Mouse (Mus musculus) lung, embryonic 15.5 days (tissue): ENCODE measurements around the gene Nthl1. TPM values are rescaled to one million over a fixed set of nuclear protein-coding genes. Genes with fewer than 3 reads are reported as not detected.
A peak's percentile ranks its signal among the peaks of the same experiment; 100 is the strongest.

ENCODE experiments used
- ATAC-seq: fragments of 200-750 bp; cut with Nextera tagmentation; 2 replicates; pipeline ENCODE4 v1.8.0; 2017; ENCODE audit warnings: moderate number of reproducible peaks, borderline replicate concordance; ENCODE audit not compliant: low FRiP score, low TSS enrichment; ENCODE audit errors: extremely low read depth
- H3K27ac ChIP-seq: fragments of 300-500 bp; sonication (generic); 2 replicates; pipeline ENCODE4 v1.5.1; 2015; ENCODE audit warnings: moderate library complexity, mild to moderate bottlenecking, inconsistent platforms
- H3K27me3 ChIP-seq: fragments of 300-500 bp; sonication (generic); 2 replicates; pipeline ENCODE4 v1.6.1; 2015; ENCODE audit warnings: inconsistent platforms
- H3K36me3 ChIP-seq: fragments of 300-500 bp; sonication (generic); 2 replicates; pipeline ENCODE4 v1.6.1; 2015; ENCODE audit warnings: inconsistent platforms
- H3K4me1 ChIP-seq: fragments of 300-500 bp; sonication (generic); 2 replicates; pipeline ENCODE4 v1.6.1; 2015; ENCODE audit warnings: inconsistent platforms
- H3K4me2 ChIP-seq: fragments of 300-500 bp; sonication (generic); 2 replicates; pipeline ENCODE4 v1.6.1; 2015; ENCODE audit warnings: inconsistent platforms, mild to moderate bottlenecking, moderate library complexity
- H3K4me3 ChIP-seq: fragments of 300-500 bp; sonication (generic); 2 replicates; pipeline ENCODE4 v1.5.1; 2015; ENCODE audit warnings: mild to moderate bottlenecking, inconsistent platforms
- H3K9ac ChIP-seq: fragments of 300-500 bp; sonication (generic); 2 replicates; pipeline ENCODE4 v1.6.1; 2015; ENCODE audit warnings: inconsistent platforms
- H3K9me3 ChIP-seq: fragments of 300-500 bp; sonication (generic); 2 replicates; pipeline ENCODE4 v1.6.1; 2016; ENCODE audit warnings: inconsistent platforms
- WGBS: fragments of 180-500 bp; shearing (Covaris S2); methylation state at CpG from one replicate; pipeline ENCODE4 v1.1.7; 2015; 5-methylcytosine and 5-hydroxymethylcytosine counted together
- polyA plus RNA-seq: library from polyadenylated mRNA; unstranded; fragments of >200 nt; fragmentation: Nextera tagmentation; extraction: Ambion mirVana; gene quantifications from 2 replicates; pipeline ENCODE4 v1.2.1, GENCODE M21; 2015

Gene Nthl1
- 17.2 and 19.6 TPM in 2 replicates for polyA plus RNA-seq

GRCm38 (mm10) chr17:24632167-24632812 is at the start of gene Nthl1, which contains the start of gene Tsc2:
Gene Nthl1 (plus strand): TSS chr17:24632680.
Gene Tsc2 (minus strand): TSS chr17:24632630.
- peak; percentile 86 for ATAC-seq
- Histone ChIP-seq H3K9me3 (no peaks in the 10 kb centered on the region), H3K9ac (peak within 1 kb of the TSS; percentile 59), H3K27ac (peak within 1 kb of the TSS; percentile 96), H3K27me3 (no peaks in the 10 kb centered on the region), H3K4me1 (peaks cover 28% of the 10 kb centered on the region), H3K36me3 (peaks cover 21% of the 10 kb centered on the region), H3K4me3 (peak within 1 kb of the TSS; percentile 64), H3K4me2 (peak within 1 kb of the TSS; percentile 84)
- under 1% methylated on average over 51 of the region's 51 CpGs for WGBS

DNA sequence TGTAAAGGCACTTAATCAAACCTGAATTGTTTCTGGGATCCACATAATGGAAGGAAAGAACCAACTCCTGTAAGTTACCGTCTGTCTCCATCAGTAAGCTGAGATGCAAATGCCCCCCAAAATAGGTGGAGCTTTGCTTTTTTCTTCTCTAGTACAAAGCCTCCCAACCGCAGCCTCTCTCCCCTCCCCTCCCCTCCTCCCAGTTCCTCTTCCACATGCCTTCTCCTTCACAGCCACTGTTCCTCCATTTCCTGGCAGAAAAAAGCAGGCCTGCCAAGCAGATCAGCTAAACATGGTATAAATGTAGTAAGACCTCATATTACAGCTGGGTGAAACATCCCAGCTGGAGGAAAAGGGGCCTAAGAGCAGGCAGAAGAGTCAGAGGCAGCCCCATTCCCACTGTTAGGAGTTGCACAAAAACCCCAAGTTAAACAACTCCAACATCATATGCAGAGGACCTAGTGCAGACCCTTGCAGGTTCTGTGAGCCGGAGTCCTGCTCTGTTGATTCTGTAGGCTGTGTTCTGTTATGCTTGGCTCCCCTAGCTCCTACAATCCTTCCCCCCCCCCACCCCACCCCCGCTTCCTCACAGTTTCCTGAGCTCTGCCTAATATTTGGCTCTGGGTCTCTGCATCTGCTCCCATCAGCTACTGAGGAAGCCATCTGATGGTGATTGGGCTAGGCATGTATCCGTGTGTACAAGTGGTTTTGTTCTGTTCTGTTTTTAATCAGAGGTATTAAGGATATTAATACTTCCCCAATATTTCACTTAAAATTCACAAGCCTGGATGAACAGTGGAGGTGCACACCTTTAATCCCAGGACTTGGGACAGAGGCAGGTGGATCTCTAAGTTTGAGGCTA is 48.6 kb upstream of the Nthl1 start:
- Histone ChIP-seq H3K27me3 (no peaks in the 10 kb centered on the region), H3K4me2 (no peak overlapping the region), H3K36me3 (peaks cover 62% of the 10 kb centered on the region), H3K9me3 (no peaks in the 10 kb centered on the region), H3K4me3 (no peak overlapping the region), H3K9ac (no peak overlapping the region), H3K27ac (peak overlapping the region; percentile 44), H3K4me1 (no peaks in the 10 kb centered on the region)
- WGBS, result 54% methylated on average over 5 of the region's 5 CpGs
- peak; percentile 24; the same call in 1 of the 2 replicates for ATAC-seq

DNA sequence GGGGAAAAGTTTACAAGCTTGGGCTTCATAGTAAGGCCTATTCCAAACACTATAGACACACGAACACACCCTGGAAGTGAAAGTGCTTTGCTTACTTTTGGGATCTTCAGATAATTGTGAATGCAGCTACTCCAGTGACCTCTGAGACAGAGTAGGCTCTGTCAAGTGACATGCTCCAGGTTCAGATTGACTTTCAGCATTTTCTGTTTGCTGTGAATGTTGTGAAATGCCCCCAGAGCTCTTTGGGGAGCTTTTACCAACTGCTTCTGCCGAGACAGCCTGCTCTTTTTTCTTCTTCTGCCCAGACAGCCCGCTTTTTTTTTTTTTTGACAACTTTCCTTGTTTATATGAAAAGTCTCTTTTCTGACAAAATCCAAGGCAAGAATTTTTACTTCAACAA is 48.0 kb upstream of the Nthl1 start:
- Histone ChIP-seq H3K4me3 (no peak overlapping the region), H3K9me3 (no peaks in the 10 kb centered on the region), H3K36me3 (peaks cover 64% of the 10 kb centered on the region), H3K4me1 (no peaks in the 10 kb centered on the region), H3K4me2 (no peak overlapping the region), H3K27me3 (no peaks in the 10 kb centered on the region), H3K9ac (no peak overlapping the region), H3K27ac (peak overlapping the region; percentile 44)
- WGBS, result 51% methylated on average over 3 of the region's 3 CpGs
- no peak for ATAC-seq

- no peak for ATAC-seq
- Histone ChIP-seq H3K4me2 (no peak overlapping the region), H3K9me3 (no peaks in the 10 kb centered on the region), H3K27ac (no peak overlapping the region), H3K4me1 (no peaks in the 10 kb centered on the region), H3K4me3 (no peak overlapping the region), H3K9ac (no peak overlapping the region), H3K36me3 (peaks cover 63% of the 10 kb centered on the region), H3K27me3 (no peaks in the 10 kb centered on the region)
- WGBS, result 92% methylated on average over 4 of the region's 4 CpGs
Measured at GRCm38 (mm10) chr17:24586532-24586931, 45.9 kb upstream of the Nthl1 start.

DNA sequence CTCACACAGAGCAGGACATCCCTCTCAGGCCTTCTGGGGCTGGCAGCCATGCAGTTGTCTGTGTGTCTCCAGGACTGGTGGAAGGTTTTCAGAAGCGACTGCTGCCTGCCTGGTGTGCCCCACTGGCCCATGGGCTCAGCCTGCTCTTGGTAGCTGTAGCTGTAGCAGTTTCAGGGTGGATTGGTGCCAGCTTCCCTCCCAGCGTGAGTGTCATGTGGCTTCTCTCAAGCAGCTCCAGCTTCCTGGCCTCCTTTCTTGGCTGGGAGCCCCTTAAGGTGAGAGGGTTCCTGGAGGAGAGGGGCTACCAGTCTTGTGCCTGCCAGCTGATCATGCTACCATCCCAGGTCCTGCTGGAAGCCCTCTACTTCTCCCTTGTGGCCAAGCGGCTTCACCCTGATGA is 41.5 kb upstream of the Nthl1 start:
- Histone ChIP-seq H3K27ac (no peak overlapping the region), H3K4me3 (no peak overlapping the region), H3K36me3 (peaks cover 89% of the 10 kb centered on the region), H3K9ac (no peak overlapping the region), H3K4me1 (no peaks in the 10 kb centered on the region), H3K9me3 (no peaks in the 10 kb centered on the region), H3K27me3 (no peaks in the 10 kb centered on the region), H3K4me2 (no peak overlapping the region)
- no peak for ATAC-seq
- WGBS, result 82% methylated on average over 3 of the region's 3 CpGs

- no peak overlapping the region for H3K9ac ChIP-seq
- no peaks in the 10 kb centered on the region for H3K4me1 ChIP-seq
- no peak for ATAC-seq
Measured at GRCm38 (mm10) chr17:24591695-24592094, 40.8 kb upstream of the Nthl1 start.

DNA sequence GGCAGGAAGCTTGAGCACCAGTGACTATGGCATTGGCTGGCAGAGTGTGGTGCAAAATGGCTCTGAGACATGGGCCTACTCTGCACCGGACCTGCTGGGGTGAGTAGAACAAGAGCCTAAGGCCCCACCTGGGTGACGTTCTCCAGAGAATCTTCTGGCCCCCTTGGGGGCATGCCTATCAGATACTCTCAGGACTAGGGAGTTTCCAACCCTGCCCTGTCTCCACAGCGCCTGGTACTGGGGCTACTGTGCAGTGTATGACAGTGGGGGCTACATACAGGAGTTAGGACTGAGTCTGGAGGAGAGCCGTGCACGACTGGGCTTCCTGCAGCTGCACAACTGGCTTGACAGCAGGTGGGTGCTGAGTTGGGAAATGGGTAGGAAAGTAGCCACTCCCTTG is 39.2 kb upstream of the Nthl1 start:
- Histone ChIP-seq H3K4me1 (no peaks in the 10 kb centered on the region), H3K36me3 (peaks cover 91% of the 10 kb centered on the region), H3K27me3 (no peaks in the 10 kb centered on the region), H3K4me2 (no peak overlapping the region), H3K27ac (no peak overlapping the region), H3K4me3 (no peak overlapping the region), H3K9ac (no peak overlapping the region), H3K9me3 (no peaks in the 10 kb centered on the region)
- WGBS, result 80% methylated on average over 5 of the region's 5 CpGs
- no peak for ATAC-seq

More at GRCm38 (mm10) chr17:24591695-24592094, 40.8 kb upstream of the Nthl1 start:
- Histone ChIP-seq H3K27me3 (no peaks in the 10 kb centered on the region), H3K4me3 (no peak overlapping the region), H3K27ac (no peak overlapping the region), H3K4me2 (no peak overlapping the region), H3K9me3 (no peaks in the 10 kb centered on the region), H3K36me3 (peaks cover 89% of the 10 kb centered on the region)
- WGBS, result 89% methylated on average over 5 of the region's 5 CpGs

DNA sequence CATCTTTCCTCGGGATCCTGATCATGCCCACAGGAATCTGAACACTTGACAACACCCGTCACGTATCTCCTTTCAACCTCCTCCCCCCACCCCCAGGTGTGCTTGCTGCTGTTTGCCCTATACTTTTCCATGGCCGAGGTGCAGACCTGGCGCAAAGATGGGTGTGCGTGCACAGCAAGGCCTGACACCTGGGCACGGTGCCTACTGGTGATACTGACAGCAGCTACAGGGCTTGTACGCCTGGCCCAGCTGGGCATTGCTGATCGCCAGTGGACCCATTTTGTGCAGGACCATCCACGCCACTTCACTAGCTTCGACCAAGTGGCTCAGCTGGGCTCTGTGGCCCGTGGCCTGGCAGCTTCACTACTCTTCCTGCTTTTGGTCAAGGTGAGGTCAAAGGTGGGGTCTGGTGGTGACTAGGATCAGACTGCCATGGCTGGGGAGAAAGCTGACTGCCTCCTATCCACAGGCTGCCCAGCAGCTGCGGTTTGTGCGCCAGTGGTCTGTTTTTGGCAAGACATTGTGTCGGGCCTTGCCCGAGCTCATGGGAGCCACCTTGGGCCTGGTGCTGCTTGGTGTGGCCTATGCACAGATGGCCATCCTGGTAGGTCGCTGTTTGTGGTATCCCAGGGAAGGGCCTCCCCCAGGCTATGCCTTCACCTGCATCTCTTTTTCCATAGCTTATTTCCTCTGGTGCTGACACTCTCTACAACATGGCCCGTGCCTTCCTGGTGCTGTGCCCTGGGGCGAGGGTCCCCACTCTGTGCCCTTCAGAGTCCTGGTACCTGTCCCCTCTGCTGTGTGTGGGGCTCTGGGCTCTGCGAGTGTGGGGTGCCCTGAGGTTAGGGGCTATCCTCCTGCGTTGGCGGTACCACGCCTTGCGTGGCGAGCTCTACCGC is 38.2 kb upstream of the Nthl1 start:
- H3K27ac ChIP-seq, result no peak overlapping the region
- WGBS, result 86% methylated on average over 26 of the region's 26 CpGs
- H3K27me3 ChIP-seq, result no peaks in the 10 kb centered on the region
- no peaks in the 10 kb centered on the region for H3K4me1 ChIP-seq
- no peak overlapping the region for H3K4me2 ChIP-seq
- H3K9ac ChIP-seq, result no peak overlapping the region
- no peak for ATAC-seq
- H3K4me3 ChIP-seq, result no peak overlapping the region
- no peaks in the 10 kb centered on the region for H3K9me3 ChIP-seq
- H3K36me3 ChIP-seq, result peaks cover 96% of the 10 kb centered on the region

GRCm38 (mm10) chr17:24595126-24596072 is 37.1 kb upstream of the Nthl1 start:
- Histone ChIP-seq H3K9ac (no peak overlapping the region), H3K27ac (no peak overlapping the region; the same call in 1 of the 2 replicates), H3K4me2 (no peak overlapping the region), H3K4me3 (no peak overlapping the region), H3K9me3 (no peaks in the 10 kb centered on the region), H3K27me3 (no peaks in the 10 kb centered on the region), H3K4me1 (no peaks in the 10 kb centered on the region), H3K36me3 (peaks cover 95% of the 10 kb centered on the region)
- no peak for ATAC-seq
- WGBS, result 61% methylated on average over 17 of the region's 17 CpGs

DNA sequence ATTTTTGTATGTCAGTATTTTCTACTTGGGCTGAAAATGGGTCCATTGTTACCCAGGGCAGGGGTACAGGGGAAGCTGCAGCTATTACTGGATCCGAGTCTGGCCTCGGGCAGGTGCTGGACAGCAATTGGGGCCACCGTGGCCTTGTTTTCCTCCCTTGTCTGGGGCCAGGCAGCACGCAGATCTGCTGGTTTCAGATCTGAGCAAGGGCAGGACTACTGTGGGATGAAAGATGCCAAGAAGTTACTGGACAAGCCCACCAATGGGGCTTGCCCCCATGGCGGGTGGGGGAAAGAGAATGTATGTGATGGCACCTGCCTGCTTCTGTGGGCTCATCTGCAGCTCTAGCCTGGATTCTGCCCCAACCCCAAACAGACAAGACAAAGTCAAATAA is 36.4 kb upstream of the Nthl1 start:
- Histone ChIP-seq H3K36me3 (peaks cover 88% of the 10 kb centered on the region), H3K9ac (no peak overlapping the region), H3K27me3 (no peaks in the 10 kb centered on the region), H3K9me3 (no peaks in the 10 kb centered on the region), H3K4me2 (no peak overlapping the region), H3K27ac (no peak overlapping the region), H3K4me3 (no peak overlapping the region), H3K4me1 (no peaks in the 10 kb centered on the region)
- no peak for ATAC-seq
- 82% methylated on average over 5 of the region's 5 CpGs for WGBS
